Mouse (Mus musculus): ENCODE results near the gene Rhoh. TPM values are rescaled to one million over a fixed set of nuclear protein-coding genes. Genes with fewer than 3 reads are reported as not detected.

Rhoh gene
- total and polyA plus RNA-seq, 3 experiments = 0.52 to 0.92 (median 0.55) TPM

GRCm38 (mm10) chr5:65846958-65847357 lies 14.1 kb upstream of the Rhoh start:
- no peak for DNase-seq
- H3K36me3 ChIP-seq (ENCODE audit: control insufficient read depth, insufficient read depth, low read length) = no peaks in the 10 kb centered on the region
- intact Hi-C loops (cut with DNase I) = no loop called here
- no peak overlapping the region for H3K27ac ChIP-seq
- WGBS = 55% methylated on average over 3 of the region's 3 CpGs
- no peak overlapping the region for H3K4me3 ChIP-seq
- no peaks in the 10 kb centered on the region for H3K79me2 ChIP-seq (replicated peaks; ENCODE audit: control insufficient read depth, insufficient read depth, low read length)
- no peak for TF ChIP-seq EP300 (IDR thresholded peaks at IDR 0.05; ENCODE audit: insufficient read depth, low read depth, low read length)
- no peak for TF ChIP-seq CTCF (IDR thresholded peaks at IDR 0.05)
- no peak for TF ChIP-seq POLR2A (IDR thresholded peaks at IDR 0.05; ENCODE audit: insufficient read depth, low read depth, low read length)
- H3K4me1 ChIP-seq (ENCODE audit: control insufficient read depth, insufficient read depth, low read length) = no peaks in the 10 kb centered on the region
- H3K9ac ChIP-seq (ENCODE audit: low read depth, low read length) = no peak overlapping the region
- no peaks in the 10 kb centered on the region for H3K27me3 ChIP-seq (ENCODE audit: control insufficient read depth, insufficient read depth, low read length)

- Histone ChIP-seq H3K9ac (ENCODE audit: low read depth, low read length) (no peak overlapping the region), H3K4me3 (no peak overlapping the region), H3K4me1 (ENCODE audit: control insufficient read depth, insufficient read depth, low read length) (no peaks in the 10 kb centered on the region), H3K36me3 (ENCODE audit: control insufficient read depth, insufficient read depth, low read length) (no peaks in the 10 kb centered on the region), H3K27me3 (ENCODE audit: control insufficient read depth, insufficient read depth, low read length) (no peaks in the 10 kb centered on the region), H3K27ac (no peak overlapping the region), H3K79me2 (replicated peaks; ENCODE audit: control insufficient read depth, insufficient read depth, low read length) (no peaks in the 10 kb centered on the region)
- intact Hi-C loops (cut with DNase I) = no loop called here
- TF ChIP-seq CTCF (IDR thresholded peaks at IDR 0.05) (no peak), EP300 (IDR thresholded peaks at IDR 0.05; ENCODE audit: insufficient read depth, low read depth, low read length) (no peak), POLR2A (IDR thresholded peaks at IDR 0.05; ENCODE audit: insufficient read depth, low read depth, low read length) (no peak)
- DNase-seq = no peak
- WGBS = 73% methylated on average over 7 of the region's 7 CpGs
Observed at GRCm38 (mm10) chr5:65847656-65848055, 13.4 kb upstream of the Rhoh start.

- DNase-seq = peak in 1 of 2 experiments; percentile 28
- H3K27ac ChIP-seq = no peak overlapping the region
Observed at GRCm38 (mm10) chr5:65850765-65851164, 10.2 kb upstream of the Rhoh start.

GRCm38 (mm10) chr5:65854786-65855191 lies 6.2 kb upstream of the Rhoh start:
- WGBS = 70% methylated on average over 8 of the region's 8 CpGs
- Histone ChIP-seq H3K27me3 (ENCODE audit: control insufficient read depth, insufficient read depth, low read length) (no peaks in the 10 kb centered on the region), H3K79me2 (replicated peaks; ENCODE audit: control insufficient read depth, insufficient read depth, low read length) (no peaks in the 10 kb centered on the region), H3K9ac (ENCODE audit: low read depth, low read length) (no peak overlapping the region), H3K36me3 (ENCODE audit: control insufficient read depth, insufficient read depth, low read length) (no peaks in the 10 kb centered on the region), H3K27ac (no peak overlapping the region), H3K4me1 (ENCODE audit: control insufficient read depth, insufficient read depth, low read length) (no peaks in the 10 kb centered on the region), H3K4me3 (no peak overlapping the region)
- DNase-seq = no peak
- intact Hi-C loops (cut with DNase I) = no loop called here
- TF ChIP-seq POLR2A (IDR thresholded peaks at IDR 0.05; ENCODE audit: insufficient read depth, low read depth, low read length) = no peak
- no peak for TF ChIP-seq EP300 (IDR thresholded peaks at IDR 0.05; ENCODE audit: insufficient read depth, low read depth, low read length)
- TF ChIP-seq CTCF (IDR thresholded peaks at IDR 0.05) = no peak

More at GRCm38 (mm10) chr5:65850765-65851164, 10.2 kb upstream of the Rhoh start:
- Histone ChIP-seq H3K36me3 (ENCODE audit: control insufficient read depth, insufficient read depth, low read length) (no peaks in the 10 kb centered on the region), H3K9ac (ENCODE audit: low read depth, low read length) (no peak overlapping the region), H3K79me2 (replicated peaks; ENCODE audit: control insufficient read depth, insufficient read depth, low read length) (no peaks in the 10 kb centered on the region), H3K4me1 (ENCODE audit: control insufficient read depth, insufficient read depth, low read length) (no peaks in the 10 kb centered on the region), H3K4me3 (no peak overlapping the region), H3K27me3 (ENCODE audit: control insufficient read depth, insufficient read depth, low read length) (no peaks in the 10 kb centered on the region)
- intact Hi-C loops (cut with DNase I) = no loop called here
- WGBS = 57% methylated on average over 11 of the region's 11 CpGs
- TF ChIP-seq POLR2A (IDR thresholded peaks at IDR 0.05; ENCODE audit: insufficient read depth, low read depth, low read length) (no peak), CTCF (IDR thresholded peaks at IDR 0.05) (no peak), EP300 (IDR thresholded peaks at IDR 0.05; ENCODE audit: insufficient read depth, low read depth, low read length) (no peak)

- Histone ChIP-seq H3K27ac (no peak overlapping the region), H3K4me1 (ENCODE audit: control insufficient read depth, insufficient read depth, low read length) (no peaks in the 10 kb centered on the region), H3K79me2 (replicated peaks; ENCODE audit: control insufficient read depth, insufficient read depth, low read length) (no peaks in the 10 kb centered on the region), H3K27me3 (ENCODE audit: control insufficient read depth, insufficient read depth, low read length) (no peaks in the 10 kb centered on the region), H3K4me3 (no peak overlapping the region), H3K9ac (ENCODE audit: low read depth, low read length) (no peak overlapping the region), H3K36me3 (ENCODE audit: control insufficient read depth, insufficient read depth, low read length) (no peaks in the 10 kb centered on the region)
- TF ChIP-seq EP300 (IDR thresholded peaks at IDR 0.05; ENCODE audit: insufficient read depth, low read depth, low read length) = no peak
- TF ChIP-seq POLR2A (IDR thresholded peaks at IDR 0.05; ENCODE audit: insufficient read depth, low read depth, low read length) = no peak
- TF ChIP-seq CTCF (IDR thresholded peaks at IDR 0.05) = no peak
- intact Hi-C loops (cut with DNase I) = no loop called here
- no peak for DNase-seq
- WGBS = 61% methylated on average over 3 of the region's 3 CpGs
Observed at GRCm38 (mm10) chr5:65855571-65855970, 5.4 kb upstream of the Rhoh start.

GRCm38 (mm10) chr5:65856591-65857411 lies 4.2 kb upstream of the Rhoh start:
- Histone ChIP-seq H3K4me3 (no peak overlapping the region), H3K27me3 (ENCODE audit: control insufficient read depth, insufficient read depth, low read length) (no peaks in the 10 kb centered on the region), H3K27ac (no peak overlapping the region), H3K9ac (ENCODE audit: low read depth, low read length) (no peak overlapping the region), H3K79me2 (replicated peaks; ENCODE audit: control insufficient read depth, insufficient read depth, low read length) (no peaks in the 10 kb centered on the region), H3K4me1 (ENCODE audit: control insufficient read depth, insufficient read depth, low read length) (no peaks in the 10 kb centered on the region), H3K36me3 (ENCODE audit: control insufficient read depth, insufficient read depth, low read length) (no peaks in the 10 kb centered on the region)
- no peak for DNase-seq
- 72% methylated on average over 17 of the region's 17 CpGs for WGBS
- intact Hi-C loops (cut with DNase I) = no loop called here
- TF ChIP-seq CTCF (IDR thresholded peaks at IDR 0.05) (no peak), EP300 (IDR thresholded peaks at IDR 0.05; ENCODE audit: insufficient read depth, low read depth, low read length) (no peak), POLR2A (IDR thresholded peaks at IDR 0.05; ENCODE audit: insufficient read depth, low read depth, low read length) (no peak)
